Mouse (Mus musculus): ENCODE results near the gene Cisd3.
A peak's percentile ranks its signal among the peaks of the same experiment; 100 is the strongest.

The Cisd3 gene

GRCm38 (mm10) chr11:97663528-97664338, 21.9 kb upstream of the Cisd3 start:
- peak; percentile 47 for DNase-seq

- no peak for DNase-seq
Measured at GRCm38 (mm10) chr11:97664339-97664665, 21.3 kb upstream of the Cisd3 start.

GRCm38 (mm10) chr11:97664771-97665240, 20.8 kb upstream of the Cisd3 start:
- no peak for DNase-seq

GRCm38 (mm10) chr11:97665431-97665830, 20.2 kb upstream of the Cisd3 start:
- no peak for DNase-seq

- no peak for DNase-seq
Measured at GRCm38 (mm10) chr11:97666221-97666620, 19.4 kb upstream of the Cisd3 start.

- DNase-seq: no peak
Measured at GRCm38 (mm10) chr11:97666794-97667193, 18.8 kb upstream of the Cisd3 start.

- DNase-seq: no peak
Measured at GRCm38 (mm10) chr11:97668160-97668559, 17.5 kb upstream of the Cisd3 start.

GRCm38 (mm10) chr11:97669268-97669667, 16.4 kb upstream of the Cisd3 start:
- no peak for DNase-seq

GRCm38 (mm10) chr11:97669829-97670228, 15.8 kb upstream of the Cisd3 start:
- no peak for DNase-seq

GRCm38 (mm10) chr11:97670234-97671176, 15.1 kb upstream of the Cisd3 start:
- no peak for DNase-seq

GRCm38 (mm10) chr11:97671177-97671527, 14.5 kb upstream of the Cisd3 start:
- DNase-seq: no peak

- DNase-seq: no peak
Measured at GRCm38 (mm10) chr11:97673148-97673547, 12.5 kb upstream of the Cisd3 start.

- DNase-seq: no peak
Measured at GRCm38 (mm10) chr11:97676050-97676754, 9.4 kb upstream of the Cisd3 start.

- no peak for DNase-seq
Measured at GRCm38 (mm10) chr11:97677381-97677780, 8.2 kb upstream of the Cisd3 start.

GRCm38 (mm10) chr11:97677842-97678241, 7.8 kb upstream of the Cisd3 start:
- DNase-seq: no peak

GRCm38 (mm10) chr11:97678301-97678700, 7.3 kb upstream of the Cisd3 start:
- no peak for DNase-seq

- no peak for DNase-seq
Measured at GRCm38 (mm10) chr11:97680430-97680829, 5.2 kb upstream of the Cisd3 start.

- no peak for DNase-seq
Measured at GRCm38 (mm10) chr11:97682504-97683055, 3.0 kb upstream of the Cisd3 start.

- DNase-seq: peak; percentile 25
Measured at GRCm38 (mm10) chr11:97684063-97684680, 1.5 kb upstream of the Cisd3 start.

GRCm38 (mm10) chr11:97684766-97685165, 860 bp upstream of the Cisd3 start:
- DNase-seq: no peak

GRCm38 (mm10) chr11:97686322-97686908, 789 bp downstream of the Cisd3 start:
- no peak for DNase-seq

GRCm38 (mm10) chr11:97687061-97687460, 1.4 kb downstream of the Cisd3 start:
- DNase-seq: no peak

All from cerebellum, adult 8-10 months (tissue).